Mouse (Mus musculus) spleen, adult 2 months (tissue): ENCODE measurements around the gene Lcn6. TPM values are rescaled to one million over a fixed set of nuclear protein-coding genes. Genes with fewer than 3 reads are reported as not detected.
"Not testable (repeated sequence)": the region's sequence is repeated elsewhere in the genome, so short reads cannot be mapped to it uniquely, and the experiment has no call there.

Experiments used
- DNase-seq, 2 experiments: peaks; one replicate each; pipeline versions ENCODE4 v3.0.0 to v3.0.0-alpha.2; 2012 to 2021; ENCODE audit warnings: low spot score in 2 of 2, low read depth in 1 of 2
- H3K27ac ChIP-seq: fragments of 200-500 bp; 2 replicates; pipeline ENCODE4 v1.5.1; 2012; ENCODE audit warnings: low read length, inconsistent platforms; ENCODE audit not compliant: insufficient read depth
- H3K27me3 ChIP-seq: fragments of 200-500 bp; 2 replicates; pipeline ENCODE4 v1.6.1; 2012; ENCODE audit warnings: mild to moderate bottlenecking, moderate library complexity, low read length, inconsistent platforms; ENCODE audit not compliant: control insufficient read depth, insufficient read depth
- H3K36me3 ChIP-seq: fragments of 200-500 bp; 2 replicates; pipeline ENCODE4 v1.6.1; 2012; ENCODE audit warnings: mild to moderate bottlenecking, low read length, inconsistent platforms; ENCODE audit not compliant: control insufficient read depth, insufficient read depth
- H3K4me1 ChIP-seq: fragments of 200-500 bp; 2 replicates; pipeline ENCODE4 v1.6.1; 2011; ENCODE audit warnings: inconsistent platforms; ENCODE audit not compliant: control insufficient read depth, insufficient read depth, insufficient read length
- H3K4me3 ChIP-seq: fragments of 200-500 bp; 2 replicates; pipeline ENCODE4 v1.5.1; 2011; ENCODE audit warnings: mild to moderate bottlenecking, inconsistent platforms; ENCODE audit not compliant: insufficient read depth, insufficient read length; ENCODE audit errors: extremely low read depth
- CTCF ChIP-seq: fragments of 200-500 bp; IDR thresholded peaks from 2 replicates; pipeline ENCODE4 v1.5.1; 2011; ENCODE audit warnings: mild to moderate bottlenecking, inconsistent platforms; ENCODE audit not compliant: insufficient read depth, insufficient read length, insufficient replicate concordance; ENCODE audit errors: extremely low read depth
- POLR2A ChIP-seq: fragments of 200-500 bp; IDR thresholded peaks from 2 replicates; pipeline ENCODE4 v1.6.1; 2011; ENCODE audit warnings: low read depth, low read length, inconsistent platforms
- WGBS: fragments of 180-500 bp; shearing (Covaris S2); methylation state at CpG from one replicate; pipeline ENCODE4 v1.1.7; 2018; 5-methylcytosine and 5-hydroxymethylcytosine counted together
- polyA plus RNA-seq: library from polyadenylated mRNA; depleted of rRNA; stranded (reverse); fragments of >200 nt; gene quantifications from 2 replicates; pipeline ENCODE4 v1.2.3, GENCODE M21; 2012

The Lcn6 gene
- polyA plus RNA-seq, 1 experiment = not detected

DNA sequence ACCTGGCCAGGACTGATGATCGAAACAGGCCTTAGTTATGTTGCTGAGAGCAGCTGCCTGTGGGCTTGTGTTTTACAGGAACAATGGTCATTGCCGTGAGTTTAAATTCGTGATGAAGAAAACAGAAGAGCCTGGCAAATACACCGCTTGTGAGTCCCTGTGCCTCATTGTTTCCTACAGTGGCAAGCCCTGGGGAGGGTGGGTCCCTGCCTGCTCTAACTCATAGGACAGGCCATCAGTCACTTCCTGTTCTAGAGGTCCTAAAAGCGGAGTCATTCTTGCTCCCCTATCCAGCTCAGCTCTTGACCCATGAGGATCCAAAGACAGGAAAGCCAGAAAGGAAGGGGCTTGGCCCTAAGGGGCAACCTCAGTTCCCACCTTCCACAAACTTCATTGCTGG, 24.4 kb downstream of the Lcn6 start:
- Histone ChIP-seq H3K4me3 (no peak overlapping the region), H3K27me3 (no peaks in the 10 kb centered on the region), H3K36me3 (no peaks in the 10 kb centered on the region), H3K27ac (no peak overlapping the region), H3K4me1 (no peaks in the 10 kb centered on the region)
- WGBS = 65% methylated on average over 5 of the region's 5 CpGs
- no peak for DNase-seq
- no peak for TF ChIP-seq POLR2A
- no peak for TF ChIP-seq CTCF

DNA sequence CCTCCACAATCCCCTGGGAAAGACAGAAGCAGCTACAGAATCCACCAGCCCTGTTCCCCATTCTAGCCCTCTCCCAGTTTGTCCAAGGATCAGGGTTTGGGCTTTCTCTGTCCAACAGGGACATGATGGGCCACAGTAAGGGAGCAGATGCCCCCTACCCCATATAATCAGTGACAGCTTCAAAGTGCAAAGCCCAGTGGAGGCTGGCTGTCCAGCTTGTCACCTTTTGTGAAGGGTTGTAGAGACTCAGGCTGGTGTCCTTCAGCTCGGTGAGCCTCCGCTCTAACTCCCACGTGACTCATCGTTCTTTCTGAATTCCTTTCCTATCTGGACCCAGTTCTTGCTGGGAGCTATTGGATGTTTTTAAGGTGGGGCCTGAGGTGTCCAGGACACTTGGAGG, 27.1 kb downstream of the Lcn6 start:
- 83% methylated on average over 4 of the region's 4 CpGs for WGBS
- no peaks in the 10 kb centered on the region for H3K36me3 ChIP-seq
- TF ChIP-seq CTCF (no peak), POLR2A (no peak)
- H3K4me1 ChIP-seq = peaks cover 7% of the 10 kb centered on the region
- no peak overlapping the region for H3K4me3 ChIP-seq
- no peak overlapping the region for H3K27ac ChIP-seq
- no peak for DNase-seq
- H3K27me3 ChIP-seq = no peaks in the 10 kb centered on the region

GRCm38 (mm10) chr2:25706643-25707481, 30.3 kb downstream of the Lcn6 start, which contains the start of gene Bmyc:
Gene Bmyc (plus strand): TSS chr2:25706739.
- no peaks in the 10 kb centered on the region for H3K27me3 ChIP-seq
- under 1% methylated on average over 78 of the region's 78 CpGs for WGBS
- TF ChIP-seq CTCF (peak; percentile 25; the same call in 1 of the 2 replicates), POLR2A (no peak)
- peaks cover 7% of the 10 kb centered on the region for H3K4me1 ChIP-seq
- peak within 1 kb of the TSS; percentile 69 for H3K27ac ChIP-seq
- peak within 1 kb of the TSS; percentile 77 for H3K4me3 ChIP-seq
- DNase-seq = peak; percentile 46 to 68
- no peaks in the 10 kb centered on the region for H3K36me3 ChIP-seq

- peak; percentile 37 to 43 for DNase-seq
Observed at GRCm38 (mm10) chr2:25708121-25708520, 31.5 kb downstream of the Lcn6 start.

DNA sequence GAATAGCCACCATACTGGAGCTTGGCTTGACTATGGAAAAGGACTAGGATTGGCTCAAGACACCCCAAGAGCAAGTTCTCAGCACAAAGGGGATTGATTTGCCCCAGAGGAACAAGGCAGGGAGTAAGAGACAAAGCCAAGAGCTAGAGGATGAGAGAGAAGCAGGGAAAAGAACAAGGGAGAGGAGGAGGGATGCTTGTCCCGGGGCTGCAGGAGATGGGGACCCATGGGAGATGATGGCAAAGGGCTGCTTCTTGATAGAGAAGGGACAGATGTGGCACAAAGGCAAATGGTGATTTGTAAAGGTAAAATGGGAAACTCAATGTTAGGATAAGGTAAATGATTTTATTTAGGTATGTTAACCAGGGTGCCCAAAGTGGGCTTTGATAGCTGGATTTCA, 32.5 kb downstream of the Lcn6 start:
- WGBS = 100% methylated on average over 1 of the region's 1 CpGs
- H3K36me3 ChIP-seq, H3K4me1 ChIP-seq, H3K4me3 ChIP-seq, H3K27ac ChIP-seq, H3K27me3 ChIP-seq, DNase-seq: not testable (repeated sequence)

More at GRCm38 (mm10) chr2:25708121-25708520, 31.5 kb downstream of the Lcn6 start:
- 61% methylated on average over 2 of the region's 2 CpGs for WGBS
- Histone ChIP-seq H3K4me1 (peaks cover 7% of the 10 kb centered on the region), H3K27me3 (no peaks in the 10 kb centered on the region), H3K27ac (peak overlapping the region; percentile 77; the same call in 1 of the 2 replicates), H3K4me3 (peak overlapping the region; percentile 53; the same call in 1 of the 2 replicates), H3K36me3 (no peaks in the 10 kb centered on the region)
- TF ChIP-seq POLR2A (no peak), CTCF (no peak)

DNA sequence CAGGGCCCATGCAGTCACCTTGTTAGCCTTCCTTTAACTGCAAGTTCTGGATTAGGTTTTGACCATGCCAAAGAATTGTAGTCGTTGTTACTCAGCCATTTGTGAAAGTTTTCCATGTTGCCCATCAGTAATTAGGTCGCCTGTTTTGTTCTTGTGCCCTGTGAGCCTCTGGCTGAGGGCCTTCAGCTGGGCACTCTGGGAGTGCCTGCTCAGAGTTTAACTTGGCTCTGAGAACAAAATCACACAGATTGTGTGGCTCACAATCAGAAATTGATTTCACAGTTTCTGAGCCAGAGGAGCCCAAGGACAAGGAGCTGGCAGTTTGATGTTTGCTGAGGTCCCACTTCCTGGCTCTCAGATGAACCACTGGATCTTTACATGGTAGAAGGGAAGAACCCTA, 33.2 kb downstream of the Lcn6 start:
- H3K27ac ChIP-seq, H3K36me3 ChIP-seq, H3K4me3 ChIP-seq, H3K27me3 ChIP-seq, DNase-seq, H3K4me1 ChIP-seq: not testable (repeated sequence)
- 76% methylated on average over 2 of the region's 2 CpGs for WGBS

- DNase-seq, H3K4me3 ChIP-seq: not testable (repeated sequence)
Observed at GRCm38 (mm10) chr2:25711641-25712040, 35.1 kb downstream of the Lcn6 start.

More at GRCm38 (mm10) chr2:25711641-25712040, 35.1 kb downstream of the Lcn6 start:
- H3K27me3 ChIP-seq, H3K27ac ChIP-seq, H3K4me1 ChIP-seq, H3K36me3 ChIP-seq: not testable (repeated sequence)
- 80% methylated on average over 3 of the region's 3 CpGs for WGBS
